Mouse (Mus musculus) heart, postnatal 10 days (tissue): ENCODE results near the gene E330034G19Rik. TPM values are rescaled to one million over a fixed set of nuclear protein-coding genes. Genes with fewer than 3 reads are reported as not detected.
"Not testable (repeated sequence)": the region's sequence is repeated elsewhere in the genome, so short reads cannot be mapped to it uniquely, and the experiment has no call there.

ENCODE experiments used
- DNase-seq, 2 experiments: peaks; one replicate each; pipeline ENCODE4 v3.0.0; 2021
- intact Hi-C: fragments of 180-260 bp; cut with DNase I; formaldehyde crosslinking; loops from one replicate; pipeline ENCODE4 v1.15.1; 2025
- total RNA-seq, 2 experiments: library from RNA; stranded (reverse); gene quantifications; 2 replicates each; pipeline ENCODE4 v1.2.3; 2021

E330034G19Rik gene
- not detected for total RNA-seq

DNA sequence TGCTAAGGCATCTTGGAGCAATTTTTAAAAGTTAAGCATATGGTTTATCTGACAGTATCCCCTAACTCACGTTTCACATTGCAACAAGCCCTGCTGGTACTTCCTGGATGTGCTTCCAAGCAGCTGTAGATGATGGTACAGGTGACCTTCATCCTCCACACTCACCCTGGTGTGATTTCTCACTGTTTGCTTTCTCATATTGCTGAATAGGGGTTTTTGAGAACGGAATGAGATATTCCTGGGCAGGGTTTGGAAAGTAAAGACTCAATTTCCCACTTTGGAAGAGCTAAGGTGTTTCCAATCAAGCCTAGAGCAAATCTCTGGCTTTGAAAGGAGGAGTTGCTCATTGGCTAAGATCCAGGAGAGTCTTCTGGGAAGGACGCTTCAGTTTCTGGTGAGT is at the start of gene E330034G19Rik:
TSS of gene E330034G19Rik (plus strand) at position 301 of the 400 bp plus-strand sequence.
- no peak for DNase-seq
- intact Hi-C loops, result no loop called here

DNA sequence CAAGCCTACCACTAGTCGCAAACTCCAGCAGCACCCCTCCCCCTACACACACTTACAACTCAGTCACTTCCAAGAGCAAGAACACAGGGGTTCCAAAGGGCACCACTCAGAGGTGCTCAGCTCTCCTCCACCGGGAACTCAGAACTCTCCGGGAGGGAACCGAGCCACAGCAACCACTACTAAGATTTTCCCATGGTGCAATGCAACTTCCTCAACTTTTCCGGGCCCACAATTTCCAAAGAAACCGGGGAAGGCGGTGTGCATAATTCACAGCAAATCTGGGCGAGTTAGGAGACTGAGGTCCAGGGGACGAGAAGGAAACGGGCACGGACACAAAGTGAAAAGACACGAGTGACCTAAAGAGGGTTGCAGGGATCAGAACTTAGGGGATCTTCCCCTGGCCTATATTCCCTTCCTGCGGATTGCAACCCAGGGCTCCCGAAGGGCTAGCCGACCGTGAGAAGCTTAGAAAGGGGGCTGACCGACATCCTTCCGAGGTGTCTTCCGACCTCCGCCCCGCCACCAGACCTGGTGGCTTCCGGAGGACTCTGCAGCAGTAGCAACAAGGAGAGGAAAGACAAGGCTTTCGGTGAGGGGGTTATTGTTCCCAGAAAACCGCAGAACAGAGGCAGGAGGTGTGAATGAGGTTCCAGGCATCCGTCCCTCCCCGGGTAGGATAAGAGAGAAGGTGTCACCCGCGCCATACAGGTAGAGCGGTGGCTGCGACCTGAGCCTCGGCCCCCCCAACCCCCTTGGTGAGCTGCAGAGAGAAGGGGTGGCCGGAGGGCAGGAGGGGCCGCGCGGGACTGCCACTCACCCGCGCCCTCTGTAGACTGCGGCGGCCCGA is 48.5 kb upstream of the E330034G19Rik start:
- intact Hi-C loops, result no loop called here
- peak; percentile 25 to 53 for DNase-seq

- peak; percentile 74 to 75 for DNase-seq
- intact Hi-C loops, result no loop called here
Measured at GRCm38 (mm10) chr14:24245177-24246081, 47.6 kb upstream of the E330034G19Rik start, which contains the start of gene Dlg5. Gene Dlg5, minus strand, starts transcription at chr14:24245920.

GRCm38 (mm10) chr14:24249926-24250325 is 43.1 kb upstream of the E330034G19Rik start:
- DNase-seq, result no peak
- intact Hi-C loops, result loop anchor here (5.0 kb wide), 1 partner anchor 68 kb away; no protein-coding TSS in a partner anchor

GRCm38 (mm10) chr14:24251326-24251725 is 41.7 kb upstream of the E330034G19Rik start:
- DNase-seq, result no peak
- intact Hi-C loops, result loop anchor here (5.0 kb wide), 1 partner anchor 69 kb away; no protein-coding TSS in a partner anchor

- intact Hi-C loops, result loop anchor here (5.0 kb wide), 1 partner anchor 71 kb away; no protein-coding TSS in a partner anchor
- DNase-seq, result peak; percentile 55 to 61
Measured at GRCm38 (mm10) chr14:24253611-24254202, 39.3 kb upstream of the E330034G19Rik start.

DNA sequence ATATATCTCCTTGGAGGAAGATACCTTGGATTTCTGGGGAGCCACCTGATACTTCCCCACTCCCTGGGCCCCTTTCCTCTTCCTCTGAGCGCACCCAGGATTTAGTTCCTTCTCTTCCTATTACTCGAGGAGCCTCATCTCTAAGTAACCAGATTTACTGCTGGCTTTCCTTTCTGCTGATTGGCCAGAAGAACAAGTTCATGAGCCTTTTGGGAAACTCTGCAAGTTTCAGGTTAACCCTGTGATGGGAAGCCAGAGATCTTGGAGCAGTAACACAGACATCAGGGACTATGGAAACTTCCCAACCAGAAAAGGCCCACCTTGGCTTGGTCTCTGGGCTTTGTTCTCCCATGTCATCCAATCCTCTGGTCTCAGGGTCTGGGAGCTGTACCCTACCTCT is 37.1 kb upstream of the E330034G19Rik start:
- intact Hi-C loops, result no loop called here
- no peak for DNase-seq

DNA sequence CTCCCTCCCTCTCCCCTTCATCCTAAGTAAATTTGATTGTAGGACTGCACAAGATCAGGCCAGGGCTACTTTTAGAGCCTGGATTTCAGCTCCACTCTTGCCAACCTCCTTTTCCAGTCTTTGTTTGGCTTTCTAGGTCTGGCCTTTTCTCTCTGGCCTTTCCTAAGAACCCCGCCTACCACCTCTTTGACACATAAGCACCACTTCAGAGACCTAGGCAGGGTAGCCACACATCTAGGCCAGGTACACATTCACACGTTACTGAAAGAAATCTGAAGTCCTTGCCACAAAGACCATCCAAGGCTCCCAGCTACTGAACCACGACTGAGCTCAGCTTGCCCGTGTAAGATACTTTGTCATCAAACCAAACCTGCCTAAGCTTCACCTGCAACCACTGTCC is 32.6 kb upstream of the E330034G19Rik start:
- intact Hi-C loops, result no loop called here
- no peak for DNase-seq

- DNase-seq, result no peak
Measured at GRCm38 (mm10) chr14:24262382-24262781, 30.6 kb upstream of the E330034G19Rik start.

GRCm38 (mm10) chr14:24262915-24263314 is 30.1 kb upstream of the E330034G19Rik start:
- intact Hi-C loops, result no loop called here
- no peak for DNase-seq

More at GRCm38 (mm10) chr14:24262382-24262781, 30.6 kb upstream of the E330034G19Rik start:
- intact Hi-C loops, result no loop called here

- no peak for DNase-seq
- intact Hi-C loops, result no loop called here
Measured at GRCm38 (mm10) chr14:24269571-24269970, 23.4 kb upstream of the E330034G19Rik start.

GRCm38 (mm10) chr14:24273575-24273974 is 19.4 kb upstream of the E330034G19Rik start:
- intact Hi-C loops, result loop anchor here (1.0 to 10.0 kb wide), 2 partner anchors 91 to 689 kb away; no protein-coding TSS in a partner anchor
- DNase-seq, result peak; percentile 38 to 52

GRCm38 (mm10) chr14:24275534-24275933 is 17.5 kb upstream of the E330034G19Rik start:
- intact Hi-C loops, result loop anchor here (2.0 to 10.0 kb wide), 3 partner anchors 209 to 691 kb away; no protein-coding TSS in a partner anchor
- no peak for DNase-seq

DNA sequence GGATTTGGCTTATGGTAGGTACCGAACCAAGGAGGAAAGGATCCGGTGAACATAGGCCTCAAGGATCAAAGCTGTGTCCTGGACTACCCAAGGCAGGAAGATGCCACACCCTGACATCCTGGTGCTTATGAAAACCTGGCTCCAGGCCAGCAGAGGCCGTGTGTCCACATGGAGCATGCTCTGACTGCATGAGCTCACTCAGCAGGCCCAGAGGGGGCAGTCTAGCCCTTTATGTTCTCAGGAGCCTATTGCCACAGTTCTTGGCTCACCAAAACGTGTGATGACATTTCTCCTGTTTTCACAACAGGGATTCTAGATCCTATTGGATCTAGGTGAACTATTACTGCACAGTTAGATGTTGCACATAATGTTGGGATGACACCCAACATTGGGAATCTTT is 11.7 kb upstream of the E330034G19Rik start:
- DNase-seq, result peak in 1 of 2 experiments; percentile 7
- intact Hi-C loops, result no loop called here

DNA sequence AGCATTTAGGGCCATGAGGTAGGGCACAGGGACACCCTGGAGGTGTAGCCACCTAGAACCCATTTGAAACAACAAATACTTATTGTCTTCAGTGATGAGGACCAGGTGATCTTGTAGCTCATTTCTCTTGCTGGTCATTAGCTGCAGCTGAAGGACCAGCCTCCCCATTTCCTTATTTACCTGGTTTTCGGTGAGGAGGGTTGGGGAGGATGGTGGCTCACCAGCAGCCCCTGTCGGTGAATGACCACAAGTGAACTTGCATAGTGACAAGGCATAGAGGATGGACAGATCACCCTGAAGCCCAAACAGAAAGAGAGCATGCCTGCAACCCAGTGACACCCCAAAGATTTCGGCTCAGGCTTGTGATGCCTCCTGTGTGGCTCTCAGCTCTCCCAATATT is 10.7 kb upstream of the E330034G19Rik start:
- no peak for DNase-seq
- intact Hi-C loops, result no loop called here

DNA sequence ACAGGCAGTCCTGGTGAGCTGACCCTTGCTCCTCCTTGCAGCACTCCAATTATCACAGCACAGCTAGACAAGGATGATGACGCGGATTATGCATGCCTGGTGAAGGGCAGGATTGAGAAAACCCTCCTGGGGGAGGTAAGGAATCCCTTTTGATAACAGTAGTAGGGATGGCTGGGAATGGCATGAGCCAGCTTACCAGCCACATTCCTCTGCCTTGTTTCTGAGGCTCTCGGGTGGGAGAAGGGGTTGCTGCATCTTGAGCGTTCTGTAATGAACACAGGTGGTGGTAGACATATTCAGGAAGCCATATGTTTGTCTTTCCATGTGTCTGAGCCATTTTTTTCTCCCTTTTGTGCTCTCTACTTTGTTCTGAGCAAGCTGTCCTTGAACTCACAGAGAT is 6.9 kb upstream of the E330034G19Rik start:
- intact Hi-C loops, result no loop called here
- DNase-seq, result no peak

DNA sequence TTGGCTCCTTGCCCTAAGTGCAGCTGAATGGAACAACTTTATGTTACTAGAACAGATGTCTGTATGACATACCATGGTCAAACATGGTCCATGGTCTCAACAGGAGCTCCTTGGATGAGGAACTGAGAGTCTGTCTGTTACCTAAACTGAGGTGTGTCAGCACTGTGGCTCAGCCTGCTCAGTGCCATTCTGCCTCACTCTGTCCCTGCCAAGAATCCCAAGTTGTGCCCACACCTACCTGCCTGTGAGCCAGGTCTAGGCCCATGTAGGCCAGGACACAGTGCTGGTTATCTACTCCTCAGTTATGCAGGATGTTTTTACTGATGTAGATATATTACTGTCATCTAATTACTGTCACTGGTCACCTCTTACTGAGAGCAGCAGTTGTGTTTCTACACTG is 2.3 kb upstream of the E330034G19Rik start:
- intact Hi-C loops, result no loop called here
- DNase-seq, result no peak

DNA sequence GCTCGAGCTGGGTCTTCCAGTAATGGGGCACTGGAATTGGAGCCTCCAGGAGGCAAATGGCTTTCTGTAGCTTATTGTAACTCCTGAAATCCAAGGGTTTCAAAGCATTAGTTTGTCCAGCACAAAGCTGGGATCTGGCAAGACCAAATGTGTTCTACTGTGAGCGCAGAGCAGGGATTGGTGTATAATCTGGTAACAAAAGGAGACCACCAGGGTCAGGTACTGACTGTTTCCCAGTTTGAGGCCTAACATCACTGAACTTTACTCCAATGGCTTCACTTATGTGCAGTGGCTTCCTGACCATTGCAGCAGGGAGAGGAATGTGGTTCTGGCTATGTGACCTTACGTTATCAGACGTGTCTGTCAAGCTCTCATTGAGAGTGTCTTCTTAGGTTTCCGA is 617 bp downstream of the E330034G19Rik start:
- intact Hi-C loops, result no loop called here
- DNase-seq, result no peak

DNA sequence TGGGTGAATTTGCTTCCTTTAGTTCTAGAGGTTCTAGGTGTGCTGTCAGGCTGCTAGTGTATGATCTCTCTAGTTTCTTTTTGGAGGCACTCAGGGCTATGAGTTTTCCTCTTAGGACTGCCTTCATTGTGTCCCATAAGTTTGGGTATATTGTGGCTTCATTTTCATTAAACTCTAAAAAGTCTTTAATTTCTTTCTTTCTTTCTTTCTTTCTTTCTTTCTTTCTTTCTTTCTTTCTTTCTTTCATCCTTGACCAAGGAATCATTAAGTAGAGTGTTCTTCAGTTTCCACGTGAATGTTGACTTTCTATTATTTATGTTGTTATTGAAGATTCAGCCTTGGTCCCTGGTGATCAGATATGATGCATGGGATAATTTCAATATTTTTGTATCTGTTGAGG is 9.1 kb downstream of the E330034G19Rik start:
- intact Hi-C loops, result not testable (repeated sequence)

GRCm38 (mm10) chr14:24306667-24307066 is 13.7 kb downstream of the E330034G19Rik start:
- DNase-seq, result no peak
- intact Hi-C loops, result no loop called here

More for the DNA sequence above, 9.1 kb downstream of the E330034G19Rik start:
- DNase-seq, result not testable (repeated sequence)
